Mouse (Mus musculus) hindbrain, embryonic 11.5 days (tissue): Measurements from ENCODE around the gene Nfix. TPM values are rescaled to one million over a fixed set of nuclear protein-coding genes. Genes with fewer than 3 reads are reported as not detected.

Experiments used
- ATAC-seq: fragments of 200-750 bp; cut with Nextera tagmentation; 2 replicates; pipeline ENCODE4 v1.8.0; 2017; ENCODE audit warnings: mild to moderate bottlenecking, moderate TSS enrichment, moderate library complexity; ENCODE audit not compliant: low FRiP score
- DNase-seq: peaks from one replicate; pipeline ENCODE4 v3.0.0-alpha.2; 2015; ENCODE audit warnings: low spot score
- H3K27ac ChIP-seq: fragments of 300-500 bp; sonication (generic); 2 replicates; pipeline ENCODE4 v1.5.1; 2014; ENCODE audit warnings: mild to moderate bottlenecking, low read depth, low read length
- H3K27me3 ChIP-seq: fragments of 300-500 bp; sonication (generic); 2 replicates; pipeline ENCODE4 v1.6.1; 2014; ENCODE audit warnings: mild to moderate bottlenecking, low read length, moderate library complexity, mixed read lengths; ENCODE audit not compliant: control insufficient read depth, insufficient read depth
- H3K36me3 ChIP-seq: fragments of 300-500 bp; sonication (generic); 2 replicates; pipeline ENCODE4 v1.6.1; 2014; ENCODE audit warnings: mild to moderate bottlenecking, low read length, moderate library complexity, mixed read lengths; ENCODE audit not compliant: control insufficient read depth, insufficient read depth
- H3K4me1 ChIP-seq: fragments of 300-500 bp; sonication (generic); replicated peaks from 2 replicates; pipeline ENCODE4 v1.6.1; 2014; ENCODE audit warnings: low read length, mixed read lengths; ENCODE audit not compliant: control insufficient read depth, insufficient read depth
- H3K4me2 ChIP-seq: fragments of 300-500 bp; sonication (generic); replicated peaks from 2 replicates; pipeline ENCODE4 v1.6.1; 2014; ENCODE audit warnings: mild to moderate bottlenecking, low read depth, low read length
- H3K4me3 ChIP-seq: fragments of 300-500 bp; sonication (generic); 2 replicates; pipeline ENCODE4 v1.5.1; 2014; ENCODE audit warnings: low read depth, low read length
- H3K9ac ChIP-seq: fragments of 300-500 bp; sonication (generic); 2 replicates; pipeline ENCODE4 v1.6.1; 2014; ENCODE audit warnings: low read depth, low read length
- H3K9me3 ChIP-seq: fragments of 300-500 bp; sonication (generic); 2 replicates; pipeline ENCODE4 v1.6.1; 2016; ENCODE audit warnings: low read length; ENCODE audit not compliant: control insufficient read depth
- WGBS: fragments of 180-500 bp; shearing (Covaris S2); extraction: QIAGEN DNeasy Blood & Tissue Kit; methylation state at CpG from one replicate; pipeline ENCODE4 v1.1.7; 2014; 5-methylcytosine and 5-hydroxymethylcytosine counted together
- polyA plus RNA-seq: library from polyadenylated mRNA; unstranded; fragments of >200 nt; fragmentation: Nextera tagmentation; extraction: Ambion mirVana; gene quantifications from 2 replicates; pipeline ENCODE4 v1.2.1, GENCODE M21; 2014

Nfix gene
- polyA plus RNA-seq, 1 experiment from 2014 or later = 3.0 TPM

DNA sequence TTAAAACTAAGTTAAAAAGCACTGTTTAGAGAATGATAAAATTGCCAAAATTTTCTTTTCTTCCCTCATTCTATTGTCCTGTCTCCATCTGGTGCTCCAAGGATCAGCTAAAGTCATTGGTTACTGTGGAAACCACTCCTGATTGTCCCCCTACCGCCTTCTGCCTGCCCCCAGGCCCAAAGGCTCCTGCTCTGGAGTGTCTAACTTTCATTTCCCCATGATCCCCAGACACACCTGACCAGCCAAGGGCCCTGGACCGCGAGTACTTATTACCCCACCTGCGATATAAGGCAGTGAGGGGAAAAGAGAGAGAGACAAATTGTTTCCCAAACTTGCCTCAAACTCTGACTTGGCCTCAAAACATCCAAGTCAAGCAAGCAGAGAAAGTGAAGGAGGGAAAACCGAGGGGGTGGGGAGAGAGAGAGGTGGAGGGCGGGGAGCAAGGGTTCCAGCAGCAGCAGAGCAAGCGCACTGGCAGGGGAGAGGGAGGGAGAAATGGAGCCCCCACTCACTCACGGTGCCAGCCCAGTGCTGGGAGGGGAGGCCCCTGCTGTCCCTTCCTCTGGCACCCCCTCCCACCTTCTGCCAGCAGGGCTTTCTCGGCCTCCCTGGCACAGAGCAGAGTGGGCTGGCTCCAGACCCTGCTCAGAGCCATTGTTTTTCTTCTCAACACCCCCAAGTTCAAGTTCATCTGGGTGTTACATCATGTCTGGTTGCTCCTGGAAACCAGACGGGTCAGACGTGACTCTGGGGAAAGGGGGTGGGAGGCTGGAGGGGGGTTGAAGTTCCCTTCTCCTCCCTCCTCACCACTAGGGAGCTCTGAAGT lies 88.0 kb downstream of the Nfix start:
- peak; percentile 86 for ATAC-seq
- peak; percentile 88 for DNase-seq
- Histone ChIP-seq H3K4me1 (peaks cover 39% of the 10 kb centered on the region), H3K9ac (peak overlapping the region; percentile 40), H3K9me3 (no peaks in the 10 kb centered on the region), H3K4me2 (no peak overlapping the region), H3K27ac (peak overlapping the region; percentile 89), H3K4me3 (no peak overlapping the region), H3K27me3 (peaks cover 69% of the 10 kb centered on the region), H3K36me3 (no peaks in the 10 kb centered on the region)
- 20% methylated on average over 10 of the region's 11 CpGs for WGBS

DNA sequence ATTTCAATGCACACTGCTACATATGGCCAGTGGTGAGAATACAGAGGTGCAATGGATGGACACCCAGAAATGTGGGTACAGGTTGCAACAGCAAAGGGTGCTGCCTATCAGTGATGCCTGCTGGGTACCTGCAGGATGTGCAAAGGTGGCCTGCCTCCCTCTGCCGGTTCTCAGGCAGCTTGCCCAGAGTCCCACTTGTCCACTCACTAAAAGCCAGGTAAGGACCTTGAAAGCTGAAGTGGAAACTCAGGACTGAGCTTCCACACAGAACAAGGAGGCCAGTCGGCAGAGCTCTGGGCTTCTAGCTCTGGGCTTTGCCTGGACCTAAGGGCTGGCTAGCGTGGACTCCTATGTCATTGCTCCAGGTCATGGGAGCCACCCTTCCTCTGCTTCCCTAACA lies 88.8 kb downstream of the Nfix start:
- H3K9ac ChIP-seq = peak overlapping the region; percentile 4; the same call in 1 of the 2 replicates
- no peak overlapping the region for H3K4me2 ChIP-seq
- peaks cover 69% of the 10 kb centered on the region for H3K27me3 ChIP-seq
- H3K4me3 ChIP-seq = no peak overlapping the region
- DNase-seq (no peak), ATAC-seq (no peak)
- 59% methylated on average over 3 of the region's 3 CpGs for WGBS
- H3K27ac ChIP-seq = peak overlapping the region; percentile 89
- H3K9me3 ChIP-seq = no peaks in the 10 kb centered on the region
- peaks cover 46% of the 10 kb centered on the region for H3K4me1 ChIP-seq
- H3K36me3 ChIP-seq = no peaks in the 10 kb centered on the region

DNA sequence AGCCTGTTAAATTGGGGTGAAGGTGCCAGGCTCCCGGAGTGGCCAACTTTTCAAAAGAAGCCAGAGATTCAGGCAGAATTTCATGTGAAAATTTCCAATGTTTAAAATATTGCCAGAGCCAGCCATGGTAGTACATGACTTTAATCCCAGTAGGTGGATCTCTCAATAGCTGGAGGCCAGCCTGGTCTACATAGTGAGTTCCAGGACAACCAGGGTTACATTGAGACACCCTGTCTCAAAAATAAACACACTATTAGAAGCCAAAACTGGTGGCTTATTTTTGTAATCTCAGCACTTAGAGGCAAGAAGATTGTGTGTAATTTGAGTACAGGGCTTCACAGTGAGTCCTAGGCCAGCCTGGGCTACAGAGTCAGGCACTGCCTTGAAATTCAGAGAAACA lies 90.2 kb downstream of the Nfix start:
- 92% methylated on average over 1 of the region's 1 CpGs for WGBS
- Histone ChIP-seq H3K9ac (no peak overlapping the region), H3K4me2 (no peak overlapping the region), H3K4me3 (no peak overlapping the region), H3K9me3 (no peaks in the 10 kb centered on the region), H3K27me3 (peaks cover 71% of the 10 kb centered on the region), H3K36me3 (no peaks in the 10 kb centered on the region), H3K4me1 (peaks cover 47% of the 10 kb centered on the region), H3K27ac (no peak overlapping the region)
- no peak for DNase-seq
- ATAC-seq = no peak

GRCm38 (mm10) chr8:84708774-84709475 lies 91.2 kb downstream of the Nfix start:
- DNase-seq (peak; percentile 97), ATAC-seq (peak; percentile 65)
- 12% methylated on average over 12 of the region's 12 CpGs for WGBS
- Histone ChIP-seq H3K36me3 (no peaks in the 10 kb centered on the region), H3K9ac (no peak overlapping the region), H3K27ac (no peak overlapping the region), H3K9me3 (no peaks in the 10 kb centered on the region), H3K4me3 (no peak overlapping the region), H3K4me1 (peaks cover 49% of the 10 kb centered on the region), H3K4me2 (no peak overlapping the region), H3K27me3 (peaks cover 71% of the 10 kb centered on the region)

DNA sequence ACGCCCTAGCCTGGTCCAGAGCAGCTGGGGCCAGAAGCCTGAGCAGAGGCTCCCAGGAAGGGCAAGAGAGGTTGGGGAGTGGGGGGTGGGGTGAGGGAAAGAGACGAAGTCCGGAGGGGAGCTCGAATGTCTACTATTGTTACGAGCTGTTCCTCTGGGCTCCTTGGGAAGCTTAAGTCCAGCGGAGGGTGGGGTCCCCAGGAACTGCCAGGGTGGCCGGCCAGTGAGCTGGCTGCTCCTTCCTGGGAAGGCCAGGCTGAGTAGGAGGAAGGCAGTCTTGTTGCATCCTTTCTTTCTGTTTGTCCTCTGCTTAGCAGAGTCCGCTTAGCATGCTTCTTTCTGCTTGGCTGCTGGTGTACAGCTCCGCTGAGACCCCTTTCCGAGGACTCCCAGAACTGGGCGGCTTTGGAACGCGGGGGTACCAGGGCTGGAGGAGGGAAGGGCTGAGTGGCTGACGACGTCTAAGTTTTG lies 92.0 kb downstream of the Nfix start:
- no peak for ATAC-seq
- peak overlapping the region; percentile 34; the same call in 1 of the 2 replicates for H3K9ac ChIP-seq
- peak overlapping the region; percentile 4; the same call in 1 of the 2 replicates for H3K4me3 ChIP-seq
- no peak overlapping the region for H3K27ac ChIP-seq
- peak; percentile 58 for DNase-seq
- 3% methylated on average over 15 of the region's 15 CpGs for WGBS
- H3K9me3 ChIP-seq = no peaks in the 10 kb centered on the region
- H3K36me3 ChIP-seq = no peaks in the 10 kb centered on the region
- H3K4me2 ChIP-seq = peak overlapping the region; percentile 26
- H3K4me1 ChIP-seq = peaks cover 44% of the 10 kb centered on the region
- peaks cover 72% of the 10 kb centered on the region for H3K27me3 ChIP-seq

DNA sequence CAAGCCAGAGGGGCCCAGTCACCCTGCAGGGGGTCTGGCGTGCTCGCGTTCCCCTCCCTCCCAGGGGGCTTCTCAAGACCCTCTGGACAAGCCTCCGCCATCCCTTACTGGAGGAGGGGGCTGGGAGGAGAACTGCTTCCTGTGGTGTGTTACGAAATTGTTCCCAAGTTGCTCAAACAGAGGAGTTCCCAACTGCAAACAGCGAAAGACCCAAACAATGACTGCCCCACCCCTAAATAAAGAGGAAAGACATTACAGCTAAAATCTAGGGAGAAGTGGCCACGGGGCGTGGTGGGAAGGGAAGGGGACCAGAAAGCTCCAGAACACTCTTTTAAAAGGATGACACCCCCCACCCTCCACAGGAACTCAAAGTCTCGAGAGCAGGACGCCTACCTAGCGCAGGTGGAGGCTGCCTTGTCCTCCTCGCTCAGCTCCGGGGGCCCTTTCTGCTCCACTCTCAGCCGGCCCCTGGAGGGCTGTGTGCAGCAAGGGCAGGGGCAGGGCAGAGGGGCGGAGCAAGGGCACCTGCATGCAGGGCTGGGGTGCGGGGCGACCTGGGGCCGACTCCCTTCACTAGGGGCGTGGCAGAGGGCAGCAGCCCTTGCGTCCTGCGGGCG lies 92.8 kb downstream of the Nfix start:
- peaks cover 42% of the 10 kb centered on the region for H3K4me1 ChIP-seq
- H3K4me3 ChIP-seq = peak overlapping the region; percentile 17; the same call in 1 of the 2 replicates
- peak; percentile 62 for DNase-seq
- 0 out of 2 replicates have a peak overlapping the region, but pooled peaks have one; percentile 17 for H3K27ac ChIP-seq
- no peak for ATAC-seq
- WGBS = 1% methylated on average over 21 of the region's 22 CpGs
- H3K27me3 ChIP-seq = peaks cover 77% of the 10 kb centered on the region
- peak overlapping the region; percentile 26; the same call in 1 of the 2 replicates for H3K4me2 ChIP-seq
- H3K9ac ChIP-seq = 0 out of 2 replicates have a peak overlapping the region, but pooled peaks have one; percentile 34
- no peaks in the 10 kb centered on the region for H3K9me3 ChIP-seq
- H3K36me3 ChIP-seq = no peaks in the 10 kb centered on the region

- Histone ChIP-seq H3K9ac (peak overlapping the region; percentile 52; the same call in 1 of the 2 replicates), H3K27ac (0 out of 2 replicates have a peak overlapping the region, but pooled peaks have one; percentile 17), H3K27me3 (peaks cover 82% of the 10 kb centered on the region), H3K4me2 (peak overlapping the region; percentile 22; the same call in 1 of the 2 replicates), H3K4me1 (peaks cover 42% of the 10 kb centered on the region), H3K9me3 (no peaks in the 10 kb centered on the region), H3K4me3 (peak overlapping the region; percentile 17; the same call in 1 of the 2 replicates), H3K36me3 (no peaks in the 10 kb centered on the region)
- WGBS = under 1% methylated on average over 44 of the region's 45 CpGs
- no peak for ATAC-seq
- peak; percentile 63 for DNase-seq
Observed at GRCm38 (mm10) chr8:84706610-84707266, 93.4 kb downstream of the Nfix start.

GRCm38 (mm10) chr8:84705960-84706359 lies 94.2 kb downstream of the Nfix start:
- H3K36me3 ChIP-seq = no peaks in the 10 kb centered on the region
- H3K9me3 ChIP-seq = no peaks in the 10 kb centered on the region
- under 1% methylated on average over 12 of the region's 12 CpGs for WGBS
- no peak for DNase-seq
- peak overlapping the region; percentile 17; the same call in 1 of the 2 replicates for H3K4me3 ChIP-seq
- ATAC-seq = no peak
- H3K4me2 ChIP-seq = peak overlapping the region; percentile 34; the same call in 1 of the 2 replicates
- no peak overlapping the region for H3K27ac ChIP-seq
- peaks cover 83% of the 10 kb centered on the region for H3K27me3 ChIP-seq
- no peak overlapping the region for H3K9ac ChIP-seq
- H3K4me1 ChIP-seq = peaks cover 35% of the 10 kb centered on the region
